Mouse (Mus musculus) E14TG2a.4 (cell line): ENCODE measurements around the gene Tspan5.

Experiments
- H3K27me3 ChIP-seq: 2 replicates; pipeline ENCODE4 v1.6.1; 2014; ENCODE audit warnings: low read length, control low read depth; ENCODE audit not compliant: insufficient read depth
- H3K36me3 ChIP-seq: 2 replicates; pipeline ENCODE4 v1.6.1; 2014; ENCODE audit warnings: low read length, control low read depth; ENCODE audit not compliant: insufficient read depth
- H3K4me1 ChIP-seq: replicated peaks from 2 replicates; pipeline ENCODE4 v1.6.1; 2014; ENCODE audit warnings: low read depth, low read length, control low read depth
- H3K4me3 ChIP-seq: replicated peaks from 2 replicates; pipeline ENCODE4 v1.5.1; 2014; ENCODE audit warnings: mild to moderate bottlenecking, low read length
- H3K9me3 ChIP-seq: 2 replicates; pipeline ENCODE4 v1.6.1; 2014; ENCODE audit warnings: low read length, control low read depth
- CTCF ChIP-seq: conservative IDR thresholded peaks from 2 replicates; pipeline ENCODE4 v1.5.1; 2014; ENCODE audit warnings: low read length
- NANOG ChIP-seq: IDR thresholded peaks from 2 replicates; pipeline ENCODE4 v1.6.1; 2014; ENCODE audit warnings: borderline replicate concordance, low read length, mixed read lengths
- POU5F1 ChIP-seq: IDR thresholded peaks from 2 replicates; pipeline ENCODE4 v1.6.1; 2014; ENCODE audit warnings: low read length, borderline replicate concordance

The Tspan5 gene

DNA sequence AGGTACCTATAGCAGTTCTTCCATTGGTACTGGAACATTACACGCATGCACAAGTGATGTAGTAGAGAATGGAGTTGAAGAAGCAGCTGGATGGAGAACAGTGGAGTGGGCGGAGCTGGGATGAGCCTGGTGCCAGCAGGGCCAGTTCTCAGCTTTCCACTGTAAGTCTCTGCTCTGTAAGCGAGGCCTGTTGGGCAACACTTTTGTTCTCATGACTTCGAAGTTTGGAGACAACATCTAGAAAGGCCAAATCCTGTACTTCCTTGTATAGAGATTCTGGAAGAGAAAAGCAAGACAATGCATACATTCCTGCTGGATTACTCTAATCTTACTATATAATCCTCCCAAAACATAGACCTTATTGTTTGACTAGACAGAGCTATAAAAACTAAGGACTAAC lies 185.4 kb downstream of the Tspan5 start:
- Histone ChIP-seq H3K4me3 (no peak overlapping the region), H3K4me1 (no peaks in the 10 kb centered on the region), H3K9me3 (no peaks in the 10 kb centered on the region), H3K27me3 (no peaks in the 10 kb centered on the region), H3K36me3 (peaks cover 18% of the 10 kb centered on the region)
- TF ChIP-seq CTCF, result no peak

DNA sequence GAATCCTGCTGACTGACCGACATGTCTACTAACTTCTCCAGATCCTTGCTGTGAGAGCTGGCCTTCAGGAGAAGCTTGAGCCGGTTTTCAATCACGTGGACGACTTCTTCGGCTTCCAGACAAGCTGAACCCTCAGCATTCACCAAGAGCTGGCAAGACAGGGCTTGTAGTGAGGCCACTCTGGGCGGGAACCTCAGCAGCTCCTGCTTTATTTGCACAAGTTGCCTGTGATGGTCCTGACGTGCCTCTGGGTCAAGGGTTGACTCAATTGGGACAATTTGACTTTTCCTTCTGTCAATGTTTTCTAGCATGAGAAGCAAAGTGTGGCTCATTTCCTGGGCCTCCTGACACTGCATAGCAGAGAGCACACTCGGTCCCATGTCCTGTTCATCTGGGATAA lies 194.8 kb downstream of the Tspan5 start:
- Histone ChIP-seq H3K9me3 (0 out of 2 replicates have a peak, but pooled peaks cover 4% of the 10 kb centered on the region), H3K4me1 (no peaks in the 10 kb centered on the region), H3K27me3 (no peaks in the 10 kb centered on the region), H3K4me3 (no peak overlapping the region), H3K36me3 (peaks cover 24% of the 10 kb centered on the region)
- TF ChIP-seq POU5F1 (no peak), NANOG (no peak), CTCF (no peak)

DNA sequence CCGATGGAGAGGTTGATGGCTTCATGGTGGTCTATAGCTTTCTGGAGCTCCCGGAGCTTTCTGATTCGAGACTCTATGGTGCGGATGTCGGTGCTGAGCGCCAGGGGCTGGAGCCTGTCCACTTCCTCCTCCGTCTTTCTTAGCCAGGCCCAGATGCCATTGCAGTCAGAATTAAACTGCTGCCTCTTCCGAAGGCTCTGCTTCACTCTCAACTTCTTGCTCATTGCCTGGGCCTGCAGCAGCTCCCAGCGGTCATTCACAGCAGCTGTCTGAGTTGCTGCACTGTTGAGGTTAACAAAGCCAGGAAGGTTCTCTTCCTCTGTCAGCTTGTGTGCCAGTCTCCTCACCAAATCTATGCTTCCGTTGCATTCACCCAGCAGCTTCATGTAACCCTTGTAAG lies 195.2 kb downstream of the Tspan5 start:
- no peaks in the 10 kb centered on the region for H3K27me3 ChIP-seq
- no peak for TF ChIP-seq POU5F1
- TF ChIP-seq NANOG, result no peak
- TF ChIP-seq CTCF, result no peak
- H3K4me3 ChIP-seq, result no peak overlapping the region
- H3K4me1 ChIP-seq, result no peaks in the 10 kb centered on the region
- 0 out of 2 replicates have a peak, but pooled peaks cover 4% of the 10 kb centered on the region for H3K9me3 ChIP-seq
- peaks cover 24% of the 10 kb centered on the region for H3K36me3 ChIP-seq

DNA sequence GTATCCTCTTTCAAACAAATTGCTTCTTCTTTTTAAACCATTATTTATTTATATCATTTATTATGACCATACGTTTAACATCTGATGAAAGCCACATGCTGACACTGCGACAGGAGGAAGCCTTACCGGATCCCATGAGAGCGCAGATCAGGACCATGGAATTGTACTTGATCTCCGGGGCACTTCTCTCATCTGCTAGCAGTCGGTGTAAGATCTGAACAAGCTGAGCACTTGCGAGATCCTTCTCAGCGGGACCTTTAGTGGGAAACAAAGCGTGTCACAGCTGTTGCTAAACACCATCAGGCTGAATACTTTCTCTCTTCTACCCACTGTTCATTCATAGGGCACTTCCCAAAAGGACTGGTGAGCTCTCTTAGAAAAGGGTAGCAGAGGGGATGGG lies 199.6 kb downstream of the Tspan5 start:
- no peaks in the 10 kb centered on the region for H3K27me3 ChIP-seq

DNA sequence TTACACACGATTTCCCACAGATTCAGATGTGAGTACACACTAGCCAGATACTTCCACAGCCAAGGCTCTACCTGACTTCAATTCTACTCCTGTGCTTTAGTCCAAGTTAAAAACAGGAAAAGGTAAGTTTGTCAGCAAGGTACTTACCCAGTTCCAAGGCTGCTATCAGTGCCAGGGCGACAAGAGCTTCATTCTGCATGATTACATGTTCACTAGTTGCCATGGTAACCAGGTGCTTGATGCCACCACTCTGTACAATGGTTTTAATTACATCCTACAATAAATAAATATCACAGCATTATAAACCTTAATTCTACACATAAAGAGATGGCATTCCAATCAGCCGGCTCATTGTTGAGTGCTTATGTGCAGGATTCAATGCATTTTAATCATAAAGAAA lies 203.5 kb downstream of the Tspan5 start:
- no peak overlapping the region for H3K4me3 ChIP-seq
- H3K4me1 ChIP-seq, result no peaks in the 10 kb centered on the region
- H3K9me3 ChIP-seq, result no peaks in the 10 kb centered on the region
- H3K36me3 ChIP-seq, result peaks cover 12% of the 10 kb centered on the region; the same call in 1 of the 2 replicates
- H3K27me3 ChIP-seq, result no peaks in the 10 kb centered on the region
- TF ChIP-seq POU5F1 (no peak), NANOG (no peak), CTCF (no peak)

More for the DNA sequence above, 199.6 kb downstream of the Tspan5 start:
- H3K4me1 ChIP-seq, result no peaks in the 10 kb centered on the region
- no peak overlapping the region for H3K4me3 ChIP-seq
- H3K36me3 ChIP-seq, result peaks cover 26% of the 10 kb centered on the region
- TF ChIP-seq NANOG (no peak), POU5F1 (no peak), CTCF (no peak)
- 0 out of 2 replicates have a peak, but pooled peaks cover 2% of the 10 kb centered on the region for H3K9me3 ChIP-seq

DNA sequence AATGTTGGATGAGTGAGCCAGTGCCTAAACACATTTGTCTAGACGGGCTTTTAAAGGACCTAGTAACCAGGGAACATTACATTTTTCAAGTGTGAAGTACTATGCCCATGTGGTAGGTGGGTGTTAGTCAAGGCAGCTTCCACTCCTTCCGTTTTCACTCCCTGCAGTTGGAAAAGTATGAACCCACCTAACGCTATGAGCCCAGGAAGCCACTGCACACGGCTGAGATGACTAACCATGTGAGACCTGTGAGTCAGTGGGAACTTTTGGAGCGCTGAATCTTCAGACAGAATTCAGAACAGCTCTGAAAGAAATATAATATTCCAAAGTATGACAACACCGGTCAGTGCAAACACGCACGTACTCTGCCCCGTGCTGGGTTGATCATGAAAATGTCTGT lies 207.1 kb downstream of the Tspan5 start:
- no peaks in the 10 kb centered on the region for H3K9me3 ChIP-seq
- H3K4me3 ChIP-seq, result no peak overlapping the region
- H3K36me3 ChIP-seq, result peaks cover 11% of the 10 kb centered on the region; the same call in 1 of the 2 replicates
- no peaks in the 10 kb centered on the region for H3K4me1 ChIP-seq
- H3K27me3 ChIP-seq, result no peaks in the 10 kb centered on the region
- TF ChIP-seq POU5F1, result no peak
- no peak for TF ChIP-seq CTCF
- TF ChIP-seq NANOG, result no peak

DNA sequence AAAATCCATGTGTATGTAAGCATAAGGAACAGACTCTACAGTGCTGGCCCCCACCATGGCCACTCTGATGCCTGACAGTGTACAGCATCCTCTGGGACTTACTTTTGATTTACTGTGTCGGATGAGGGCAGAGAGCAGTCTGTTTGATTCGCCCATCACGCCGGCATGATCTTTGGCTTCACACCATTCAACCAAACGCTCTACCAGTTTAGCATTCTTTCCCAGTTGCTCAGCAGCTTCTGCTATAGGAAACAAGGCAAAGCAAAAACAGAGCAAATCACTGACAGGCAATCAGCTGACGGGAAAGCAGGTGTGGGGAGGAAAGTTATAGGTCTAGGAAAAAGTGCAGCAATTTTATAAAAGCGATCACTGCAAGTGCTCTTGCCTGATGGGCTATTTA lies 213.2 kb downstream of the Tspan5 start:
- H3K4me1 ChIP-seq, result no peaks in the 10 kb centered on the region
- TF ChIP-seq CTCF (no peak), NANOG (no peak), POU5F1 (no peak)
- peaks cover 38% of the 10 kb centered on the region for H3K36me3 ChIP-seq
- no peaks in the 10 kb centered on the region for H3K27me3 ChIP-seq
- no peak overlapping the region for H3K4me3 ChIP-seq
- no peaks in the 10 kb centered on the region for H3K9me3 ChIP-seq
